Mouse (Mus musculus) stomach, postnatal 0 days (tissue): Measurements from ENCODE around the gene Inava.

Experiments
- CTCF ChIP-seq: IDR thresholded peaks from 2 replicates; pipeline ENCODE4 v1.5.1; 2016; ENCODE audit warnings: antibody characterized with exemption, low read depth, mild to moderate bottlenecking, moderate library complexity
- EP300 ChIP-seq: optimal IDR thresholded peaks from 2 replicates; pipeline ENCODE3; 2016; ENCODE audit warnings: antibody characterized with exemption

- no peak for TF ChIP-seq EP300
- no peak for TF ChIP-seq CTCF
Measured at GRCm38 (mm10) chr1:136268224-136268623, 34.2 kb upstream of the Inava start.
